Mouse (Mus musculus) thymus, postnatal 4 days (tissue): Measurements from ENCODE around the gene Col18a1.

Experiments
- DNase-seq: peaks from one replicate; pipeline ENCODE4 v3.0.0; 2021

The Col18a1 gene

GRCm38 (mm10) chr10:77048606-77049005, 117.7 kb downstream of the Col18a1 start:
- DNase-seq, result no peak

DNA sequence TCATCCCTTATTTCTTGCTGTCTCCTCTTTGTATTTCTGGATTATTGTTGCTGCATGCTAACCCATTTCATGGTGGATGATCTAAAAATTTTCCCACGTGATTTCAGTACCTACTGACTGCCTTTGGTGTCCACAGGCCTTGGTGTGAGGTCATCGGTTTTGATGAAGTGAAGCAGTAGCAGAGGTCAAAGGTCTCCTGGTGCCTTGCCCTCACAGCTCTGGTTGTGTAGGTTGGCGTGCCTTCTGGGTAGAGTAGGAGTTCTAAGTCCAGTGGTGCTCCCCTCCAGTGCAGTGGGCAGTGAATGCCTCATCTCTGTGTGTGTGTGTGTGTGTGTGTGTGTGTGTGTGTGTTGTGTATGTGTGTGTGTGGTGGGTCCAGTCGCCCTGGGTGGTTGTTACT, 118.2 kb downstream of the Col18a1 start:
- DNase-seq, result no peak

DNA sequence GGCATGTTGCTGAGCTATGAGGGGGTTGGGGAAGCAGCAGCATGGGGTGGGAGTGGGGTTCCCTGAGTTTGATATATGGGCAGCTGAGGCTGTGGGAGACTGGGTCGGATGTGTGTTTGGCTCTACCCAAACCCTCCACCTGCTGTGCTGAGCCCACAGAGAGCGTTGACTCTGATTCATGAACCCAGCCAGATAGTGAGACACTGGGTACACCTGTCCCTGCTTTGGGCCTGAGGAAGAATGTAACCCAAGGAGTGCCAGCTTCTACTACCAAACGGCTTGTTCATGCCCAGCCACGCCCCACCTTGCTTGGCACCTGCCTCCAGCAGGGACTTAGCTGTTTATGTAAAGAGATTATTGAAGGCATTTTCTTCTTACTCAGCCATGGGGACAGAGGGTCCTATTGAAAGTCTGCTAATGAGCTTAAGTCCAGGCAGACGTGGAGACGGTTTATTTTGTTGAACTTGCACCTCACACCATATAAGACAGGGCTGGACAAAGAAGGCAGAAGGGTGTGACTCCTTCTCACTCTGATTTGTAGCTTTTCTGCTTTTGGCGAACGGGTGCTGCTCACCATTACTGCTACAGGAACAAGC, 127.7 kb downstream of the Col18a1 start:
- DNase-seq, result no peak

- DNase-seq, result no peak
Observed at GRCm38 (mm10) chr10:77035487-77035886, 130.9 kb downstream of the Col18a1 start.

- peak; percentile 47 for DNase-seq
Observed at GRCm38 (mm10) chr10:77033323-77034025, 132.9 kb downstream of the Col18a1 start.

DNA sequence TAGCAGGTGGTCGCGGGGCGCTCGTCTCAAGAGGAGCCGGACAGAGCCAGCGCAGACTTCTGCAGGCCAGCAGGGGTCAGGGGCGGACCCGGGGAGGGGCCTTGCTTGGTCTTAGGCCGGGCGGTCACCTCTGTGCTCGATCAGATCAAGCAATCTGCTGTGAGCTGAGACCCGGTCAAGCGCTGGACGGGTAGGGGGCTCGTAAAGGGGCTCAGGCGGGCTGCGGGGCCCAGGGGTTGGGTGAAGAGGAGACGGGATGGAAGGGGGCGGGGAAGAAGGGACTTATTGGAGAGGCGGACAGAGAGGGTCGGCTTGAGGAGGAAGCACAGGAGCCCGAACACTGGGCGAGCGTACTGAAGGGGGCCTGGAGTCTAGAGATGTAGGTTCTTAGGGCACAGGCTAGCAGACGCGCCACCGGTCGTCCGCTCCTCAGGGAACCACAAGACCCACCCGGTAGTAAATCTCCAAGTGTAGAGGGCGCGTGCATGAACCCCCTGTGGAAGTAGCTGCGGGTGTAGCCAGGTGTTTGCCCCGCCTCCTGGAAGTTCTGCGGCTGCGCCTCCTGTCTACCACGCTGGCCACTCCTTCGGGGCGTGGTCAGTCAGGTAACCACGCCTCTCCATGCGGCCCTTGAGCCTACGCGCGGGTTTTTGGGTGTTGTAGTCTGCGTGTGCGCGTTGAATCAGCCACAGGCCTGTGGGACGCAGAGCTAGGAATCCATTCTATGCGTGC, 133.6 kb downstream of the Col18a1 start:
- DNase-seq, result peak; percentile 99

- DNase-seq, result peak; percentile 23
Observed at GRCm38 (mm10) chr10:77031768-77032375, 134.5 kb downstream of the Col18a1 start, which contains the start of gene Slc19a1. Gene Slc19a1 (plus strand): TSS chr10:77032241.

DNA sequence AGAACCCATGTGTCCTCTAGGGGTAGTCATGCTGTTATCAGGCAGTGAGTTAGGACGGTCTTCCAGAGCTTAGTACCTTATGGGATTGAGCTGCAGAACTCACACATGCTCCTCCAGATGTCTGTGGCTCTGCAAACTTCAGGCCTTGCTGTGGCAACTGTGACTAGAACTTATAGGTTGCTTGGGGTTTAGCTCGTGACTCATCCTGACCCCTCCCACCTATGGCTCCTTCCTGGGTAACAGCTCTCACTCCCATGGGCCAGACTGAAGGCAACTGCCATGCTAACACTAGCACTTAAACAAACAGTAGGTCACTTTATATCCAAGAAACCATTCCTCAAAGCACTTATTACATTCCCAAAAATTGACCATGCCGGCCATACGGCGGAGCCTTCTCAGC, 135.7 kb downstream of the Col18a1 start:
- DNase-seq, result no peak

DNA sequence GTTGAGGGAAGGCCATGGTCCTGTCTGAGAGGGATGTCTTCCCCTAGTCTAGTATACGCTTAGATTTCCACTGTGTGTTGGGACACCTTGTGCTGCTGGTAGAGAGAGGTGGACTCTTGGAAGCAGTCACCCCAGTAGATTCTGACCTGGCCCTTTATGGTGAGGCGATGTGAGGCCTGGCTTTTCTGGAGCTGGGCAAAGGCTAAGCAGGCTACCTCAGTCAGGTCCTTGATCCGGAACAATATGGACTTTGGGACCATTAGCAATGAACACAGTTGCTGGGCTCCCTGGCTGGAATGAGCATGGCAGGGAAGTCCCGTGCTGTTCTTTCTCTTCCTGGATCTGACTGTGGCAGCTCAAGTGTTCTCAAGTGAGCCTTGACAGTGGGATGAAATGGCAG, 136.6 kb downstream of the Col18a1 start:
- no peak for DNase-seq

DNA sequence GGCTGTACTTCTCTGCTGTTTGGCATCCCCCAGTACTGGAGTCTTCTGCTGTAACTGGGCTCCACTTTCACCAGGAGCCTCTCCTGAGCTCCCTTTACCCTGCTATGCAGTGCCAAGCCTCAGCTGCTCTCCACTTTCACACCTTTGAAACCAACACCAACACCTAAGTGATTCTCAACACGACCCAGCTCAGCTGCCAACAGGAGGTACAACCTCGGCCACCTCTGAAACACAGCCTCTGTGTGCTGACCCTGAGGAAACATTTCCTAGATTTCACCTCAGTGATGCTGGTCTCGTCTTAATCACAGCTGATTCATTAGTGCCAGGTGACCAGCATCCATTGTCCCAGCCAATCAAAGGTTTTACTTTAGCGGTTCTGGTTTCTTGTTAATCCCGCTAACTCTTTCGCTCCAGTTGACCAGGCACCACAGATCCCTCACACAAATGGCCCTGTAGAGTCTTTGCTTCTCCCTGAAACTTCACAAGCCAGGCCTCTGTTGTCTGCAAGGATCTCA, 137.5 kb downstream of the Col18a1 start:
- no peak for DNase-seq

DNA sequence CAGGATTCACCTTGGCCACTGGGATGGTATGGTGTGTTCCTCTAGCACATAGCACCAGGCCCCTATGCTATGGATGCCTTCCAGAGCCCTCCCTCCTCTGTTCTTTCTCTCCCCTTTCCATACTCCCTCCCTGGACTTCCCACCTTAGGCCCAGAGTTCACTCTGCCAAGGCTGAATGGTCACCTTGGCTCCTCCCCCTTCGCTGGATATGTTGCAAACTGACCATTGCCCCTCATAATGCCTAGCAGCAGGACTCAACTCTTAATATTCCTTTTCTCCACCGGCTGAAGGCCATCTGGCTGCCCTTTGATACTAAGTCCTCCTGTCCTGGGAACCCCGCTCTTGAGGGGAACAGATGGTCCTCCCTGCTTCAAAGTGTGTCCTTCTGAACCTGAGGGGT, 139.4 kb downstream of the Col18a1 start:
- no peak for DNase-seq

GRCm38 (mm10) chr10:77024231-77024630, 142.1 kb downstream of the Col18a1 start:
- DNase-seq, result no peak

DNA sequence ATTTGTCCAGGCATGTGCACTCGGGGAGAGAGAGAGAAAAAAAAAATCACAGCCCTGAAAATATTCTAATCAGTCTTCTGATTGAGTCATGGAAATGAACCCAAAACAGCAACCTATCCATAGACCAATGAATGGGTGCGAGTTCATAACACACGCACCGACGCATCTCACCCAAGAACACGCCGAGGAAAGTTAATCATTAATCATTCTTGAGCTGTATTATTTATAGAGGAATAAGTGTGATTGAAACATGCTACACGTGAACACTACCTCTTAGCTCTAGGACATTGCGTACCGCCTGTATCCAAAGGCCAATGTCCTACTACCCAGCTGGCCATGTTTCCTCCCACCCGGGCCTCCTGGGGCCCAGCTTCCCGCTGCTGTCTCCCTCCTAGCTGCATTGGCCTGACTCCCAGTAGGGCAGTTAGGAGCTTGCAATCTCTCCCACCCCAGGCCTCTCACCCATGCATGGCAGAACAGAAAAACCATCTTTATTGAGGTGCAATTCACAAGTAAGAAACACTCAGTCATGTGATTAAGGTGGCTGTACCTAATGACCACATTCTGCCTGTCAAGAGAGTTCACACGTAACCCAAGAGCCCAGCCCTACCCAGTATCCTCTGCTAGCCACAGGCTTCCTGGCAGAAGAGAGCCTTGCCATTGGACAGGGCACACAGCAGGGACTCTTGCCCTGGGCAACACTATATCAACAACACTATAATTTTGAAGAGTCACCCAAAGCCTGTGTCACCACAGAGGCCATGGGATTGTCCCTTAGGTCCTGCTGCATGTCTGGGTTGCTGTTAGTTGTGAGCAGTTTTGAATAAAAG, 143.8 kb downstream of the Col18a1 start:
- DNase-seq, result no peak

DNA sequence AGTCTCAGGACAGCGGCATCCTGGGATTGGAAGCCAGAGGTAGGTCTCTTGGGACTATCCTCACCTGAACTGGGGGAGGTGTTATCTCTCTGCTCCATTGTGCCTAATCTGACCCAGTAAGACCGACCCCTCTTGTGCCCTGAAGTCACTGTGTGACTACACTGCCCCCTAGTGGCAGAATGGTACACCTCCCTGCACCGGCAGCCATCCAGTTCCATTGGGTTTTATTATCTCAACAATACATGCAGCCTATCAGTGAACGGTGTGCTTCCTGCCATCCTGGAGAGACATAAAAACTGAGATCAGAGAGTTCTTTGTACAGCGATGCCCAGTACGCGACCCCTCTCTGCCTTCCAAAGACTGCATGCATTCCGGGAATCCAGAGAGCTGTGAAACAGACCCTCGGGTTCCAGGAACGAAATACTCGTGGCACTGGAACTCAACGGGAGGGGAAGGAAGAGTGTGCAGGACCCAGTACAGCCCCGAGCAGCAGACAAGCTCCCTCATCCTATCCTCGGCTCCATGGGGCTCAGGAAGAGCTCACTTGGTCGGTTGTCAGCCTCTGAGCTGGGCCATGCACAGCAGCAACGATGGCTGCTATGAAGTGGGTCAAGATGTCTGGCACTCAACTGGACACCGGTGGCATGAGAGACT, 144.8 kb downstream of the Col18a1 start:
- peak; percentile 84 for DNase-seq

- DNase-seq, result no peak
Observed at GRCm38 (mm10) chr10:77017662-77018061, 148.7 kb downstream of the Col18a1 start.

- DNase-seq, result no peak
Observed at GRCm38 (mm10) chr10:77017061-77017460, 149.3 kb downstream of the Col18a1 start.

DNA sequence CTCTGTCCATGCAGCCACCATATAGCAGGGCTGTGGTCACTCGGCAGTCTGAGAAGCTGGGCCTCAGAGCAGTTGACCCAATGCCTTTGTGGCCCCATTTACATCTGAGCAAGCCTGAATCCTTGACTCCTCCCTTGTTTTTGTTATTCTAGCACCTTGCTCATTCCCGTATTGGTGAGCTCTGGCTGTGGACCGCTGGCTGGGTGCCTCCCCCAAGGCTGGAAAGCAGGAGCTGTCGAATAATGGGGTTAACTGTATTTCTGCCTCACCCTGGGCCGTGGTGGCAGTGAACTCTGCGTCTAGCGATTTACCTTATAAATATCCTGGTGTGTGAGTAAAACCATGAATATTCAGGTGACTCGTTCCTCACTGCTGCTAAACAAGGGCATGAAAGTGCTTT, 149.8 kb downstream of the Col18a1 start:
- DNase-seq, result no peak

DNA sequence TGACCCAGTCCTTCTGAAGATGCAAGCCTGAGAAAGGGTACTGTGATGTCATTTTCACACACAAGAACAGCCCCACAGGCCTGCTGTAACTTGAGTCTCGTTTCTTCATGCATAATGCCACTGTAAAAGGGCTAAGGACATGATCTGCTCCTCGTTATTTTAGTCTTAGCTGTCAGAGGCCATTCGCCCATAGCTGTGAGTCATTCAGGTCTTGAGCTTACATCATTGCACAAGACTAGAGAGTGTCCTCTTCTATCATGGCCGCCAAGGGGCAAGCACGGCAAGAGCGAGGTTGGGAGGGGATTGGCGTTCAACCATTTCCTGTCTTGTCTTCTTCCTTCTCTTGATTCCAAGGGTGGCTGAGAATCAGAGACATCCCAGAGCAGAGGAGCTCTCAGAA, 150.3 kb downstream of the Col18a1 start:
- DNase-seq, result no peak

DNA sequence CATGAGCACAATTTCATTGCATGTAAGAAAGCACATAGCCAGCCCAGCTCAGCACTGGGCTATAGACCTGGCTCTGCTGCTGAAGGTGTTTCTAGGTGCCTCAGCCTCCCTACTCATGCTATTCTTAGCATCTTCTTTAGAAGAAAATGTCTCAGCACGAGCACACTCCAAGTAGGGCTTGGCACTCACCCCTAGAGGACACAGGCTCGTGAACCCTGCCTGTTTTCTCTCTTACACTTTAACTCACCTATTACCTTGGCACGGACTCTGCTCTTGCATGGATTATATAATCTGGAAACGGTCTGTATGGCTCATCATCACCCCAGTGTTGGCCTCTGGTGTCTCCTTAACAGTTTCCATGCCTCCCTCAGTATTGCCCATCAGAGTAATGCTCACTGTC, 154.7 kb downstream of the Col18a1 start:
- DNase-seq, result no peak

DNA sequence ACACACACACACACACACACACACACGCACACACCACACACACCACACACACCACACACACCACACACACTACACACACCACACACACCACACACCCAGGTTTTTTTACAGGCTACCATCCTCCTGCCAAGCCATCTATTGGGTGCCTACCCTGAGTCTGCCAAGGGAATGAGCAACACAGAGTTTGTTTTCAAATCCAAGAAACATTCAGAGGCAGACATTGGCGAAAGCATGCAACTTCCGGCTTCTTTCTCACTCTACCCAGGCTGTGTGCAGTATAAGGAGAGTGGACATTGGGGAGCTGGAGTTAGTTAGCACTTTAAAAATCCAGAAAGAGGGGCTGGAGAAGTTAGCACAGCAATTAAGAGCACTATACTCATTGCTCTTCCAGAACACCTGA, 157.7 kb downstream of the Col18a1 start:
- DNase-seq, result no peak

DNA sequence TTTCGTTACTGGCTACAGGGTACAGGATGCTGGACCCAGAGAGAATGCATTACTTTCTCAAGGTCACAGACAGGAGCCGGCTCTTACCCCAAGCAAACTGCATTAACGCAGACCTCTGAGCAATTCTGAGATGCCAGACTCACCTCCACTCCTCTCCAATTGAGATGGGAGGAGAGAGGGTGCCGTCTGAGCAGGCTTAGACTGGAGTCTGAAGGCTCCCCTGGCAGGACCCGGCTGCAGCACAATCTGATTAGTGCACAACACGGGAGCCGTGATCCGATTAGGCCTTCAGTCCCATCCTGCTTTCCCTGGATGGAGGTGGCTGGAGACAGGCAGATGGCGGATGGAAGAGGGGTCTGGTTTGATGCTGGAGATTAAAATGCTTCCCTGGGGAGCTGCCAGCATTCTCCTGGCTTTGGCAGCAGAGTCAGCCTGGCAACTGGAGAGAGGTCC, 158.2 kb downstream of the Col18a1 start:
- DNase-seq, result no peak
